Mouse (Mus musculus) bone marrow, adult 2 months (tissue): ENCODE results near the gene Agpat4. TPM values are rescaled to one million over a fixed set of nuclear protein-coding genes. Genes with fewer than 3 reads are reported as not detected.
A peak's percentile ranks its signal among the peaks of the same experiment; 100 is the strongest.

Source experiments
- H3K27ac ChIP-seq: fragments of 200-500 bp; 2 replicates; pipeline ENCODE4 v1.5.1; 2012; ENCODE audit warnings: low read depth, mild to moderate bottlenecking, control low read depth, inconsistent platforms, low read length; ENCODE audit not compliant: control insufficient read depth, poor library complexity, insufficient read depth
- H3K4me1 ChIP-seq: fragments of 200-500 bp; 2 replicates; pipeline ENCODE4 v1.6.1; 2011; ENCODE audit warnings: low read length; ENCODE audit not compliant: control insufficient read depth, insufficient read depth
- H3K4me3 ChIP-seq: fragments of 200-500 bp; replicated peaks from 2 replicates; pipeline ENCODE3; 2011; ENCODE audit warnings: mild to moderate bottlenecking, low read depth, low read length, control low read depth; ENCODE audit not compliant: control insufficient read depth
- CTCF ChIP-seq: fragments of 200-500 bp; IDR thresholded peaks from 2 replicates; pipeline ENCODE4 v1.5.1; 2011; ENCODE audit warnings: low read length, control low read depth; ENCODE audit not compliant: control insufficient read depth, insufficient read depth
- POLR2A ChIP-seq: fragments of 200-500 bp; IDR thresholded peaks from 2 replicates; pipeline ENCODE4 v1.6.1; 2011; ENCODE audit warnings: low read depth, mild to moderate bottlenecking, control low read depth, low read length, borderline replicate concordance; ENCODE audit not compliant: control insufficient read depth
- WGBS: fragments of 180-500 bp; shearing (Covaris S2); methylation state at CpG from one replicate; pipeline ENCODE4 v1.1.7; 2018; 5-methylcytosine and 5-hydroxymethylcytosine counted together
- polyA plus RNA-seq: library from polyadenylated mRNA; stranded (reverse); fragments of >200 nt; gene quantifications from 2 replicates; pipeline ENCODE4 v1.2.4, GENCODE M21; 2011; ENCODE audit warnings: low replicate concordance; ENCODE audit not compliant: missing spikeins, insufficient read depth, insufficient read length

Gene Agpat4
- polyA plus RNA-seq, 1 experiment: 30.2 TPM

DNA sequence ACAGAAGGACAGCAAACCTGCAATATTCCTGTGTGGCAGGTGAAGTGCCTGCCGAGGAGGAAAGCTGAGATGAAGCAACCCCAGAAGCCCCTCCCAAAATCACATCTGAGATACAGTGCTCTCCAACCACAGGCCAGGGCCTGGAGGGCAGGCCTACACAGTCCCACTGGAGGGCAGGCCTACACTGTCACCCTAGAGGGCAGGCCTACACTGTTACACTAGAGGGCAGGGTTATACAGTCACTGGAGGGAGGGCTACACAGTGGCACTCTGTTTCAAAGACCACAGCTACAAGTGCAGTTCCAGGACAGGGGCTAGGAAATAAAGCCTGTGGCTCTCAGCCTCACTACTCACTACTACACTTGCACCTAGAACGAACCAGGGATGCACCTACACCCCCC is 143.4 kb downstream of the Agpat4 start:
- WGBS: 63% methylated on average over 2 of the region's 2 CpGs
- 0 out of 2 replicates have a peak, but pooled peaks have one; percentile 24 for TF ChIP-seq CTCF
- TF ChIP-seq POLR2A: no peak

GRCm38 (mm10) chr17:12262851-12263250 is 144.3 kb downstream of the Agpat4 start:
- no peaks in the 10 kb centered on the region for H3K4me1 ChIP-seq
- TF ChIP-seq CTCF: no peak
- TF ChIP-seq POLR2A: no peak
- H3K4me3 ChIP-seq: no peak overlapping the region
- 90% methylated on average over 8 of the region's 8 CpGs for WGBS
- H3K27ac ChIP-seq: no peak overlapping the region

More for the DNA sequence above, 143.4 kb downstream of the Agpat4 start:
- Histone ChIP-seq H3K4me1 (no peaks in the 10 kb centered on the region), H3K4me3 (no peak overlapping the region), H3K27ac (no peak overlapping the region)

DNA sequence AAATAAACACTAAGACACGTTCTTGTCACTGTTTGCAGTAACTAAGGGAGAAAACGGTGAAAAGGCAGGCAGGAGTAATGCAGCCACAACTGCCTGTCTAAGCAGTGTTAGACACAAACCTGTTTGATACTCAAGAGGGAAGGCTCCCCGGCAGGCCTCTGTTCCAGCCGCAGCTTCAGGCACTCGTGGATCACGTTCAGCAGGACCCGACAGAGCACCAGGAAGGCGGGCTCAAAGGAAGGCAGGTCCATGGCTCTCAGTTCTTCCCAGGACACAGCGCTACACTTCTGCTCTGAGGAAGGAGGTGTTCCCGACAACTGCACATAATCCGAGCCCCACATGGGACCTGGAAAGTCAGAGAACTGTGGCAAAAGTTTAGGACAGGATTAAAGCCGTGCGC is 145.3 kb downstream of the Agpat4 start:
- H3K27ac ChIP-seq: no peak overlapping the region
- TF ChIP-seq POLR2A (no peak), CTCF (no peak)
- no peak overlapping the region for H3K4me3 ChIP-seq
- H3K4me1 ChIP-seq: no peaks in the 10 kb centered on the region
- WGBS: 88% methylated on average over 13 of the region's 13 CpGs

- TF ChIP-seq CTCF (no peak), POLR2A (no peak)
- Histone ChIP-seq H3K27ac (no peak overlapping the region), H3K4me3 (no peak overlapping the region), H3K4me1 (no peaks in the 10 kb centered on the region)
- WGBS: 79% methylated on average over 3 of the region's 3 CpGs
These were observed 145.8 kb downstream of the Agpat4 start for GRCm38 (mm10) chr17:12264293-12264692.

- no peaks in the 10 kb centered on the region for H3K4me1 ChIP-seq
- 82% methylated on average over 21 of the region's 21 CpGs for WGBS
- no peak overlapping the region for H3K27ac ChIP-seq
- TF ChIP-seq CTCF (no peak), POLR2A (no peak)
- no peak overlapping the region for H3K4me3 ChIP-seq
These were observed 147.7 kb downstream of the Agpat4 start for GRCm38 (mm10) chr17:12265969-12266925.

- Histone ChIP-seq H3K4me3 (no peak overlapping the region), H3K4me1 (no peaks in the 10 kb centered on the region), H3K27ac (no peak overlapping the region)
- WGBS: 82% methylated on average over 4 of the region's 4 CpGs
- TF ChIP-seq CTCF (no peak), POLR2A (no peak)
These were observed 149.6 kb downstream of the Agpat4 start for GRCm38 (mm10) chr17:12268091-12268490.

DNA sequence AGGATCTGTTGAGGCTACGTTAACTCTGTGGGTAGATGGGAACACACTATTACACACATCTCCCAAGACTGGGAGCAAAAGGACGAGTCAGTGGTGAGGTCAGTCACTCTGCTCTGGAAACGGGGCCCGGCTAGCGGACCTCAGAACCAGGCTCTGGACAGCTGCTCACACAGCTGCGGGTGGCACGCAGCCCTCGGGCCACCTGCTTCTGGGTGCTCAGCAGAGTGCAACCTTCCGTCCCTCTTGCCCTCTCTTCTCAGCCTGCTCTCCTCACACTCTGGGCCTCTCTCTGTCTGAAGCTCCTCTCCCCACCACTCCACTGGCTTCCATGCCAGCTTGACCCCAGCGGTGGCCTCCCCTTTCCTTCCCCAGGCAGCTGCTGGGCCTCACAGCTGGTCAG is 150.0 kb downstream of the Agpat4 start:
- H3K27ac ChIP-seq: no peak overlapping the region
- H3K4me3 ChIP-seq: no peak overlapping the region
- TF ChIP-seq CTCF: no peak
- no peak for TF ChIP-seq POLR2A
- no peaks in the 10 kb centered on the region for H3K4me1 ChIP-seq
- 87% methylated on average over 10 of the region's 10 CpGs for WGBS

Other genes with a start within 250 kb of the Agpat4 start
- 5.3 and 14.4 TPM in 2 replicates for gene Map3k4, start 200.1 kb downstream of the Agpat4 start, polyA plus RNA-seq